Mouse (Mus musculus) lung, embryonic 16.5 days (tissue): Measurements from ENCODE around the gene Mia. TPM values are rescaled to one million over a fixed set of nuclear protein-coding genes. Genes with fewer than 3 reads are reported as not detected.
A peak's percentile ranks its signal among the peaks of the same experiment; 100 is the strongest.

Source experiments
- ATAC-seq: fragments of 200-750 bp; cut with Nextera tagmentation; 2 replicates; pipeline ENCODE4 v1.8.0; 2017; ENCODE audit warnings: low read depth, mild to moderate bottlenecking, moderate library complexity
- H3K27ac ChIP-seq: fragments of 300-500 bp; sonication (generic); 2 replicates; pipeline ENCODE4 v1.5.1; 2014; ENCODE audit warnings: mild to moderate bottlenecking, control low read depth, low read length
- H3K27me3 ChIP-seq: fragments of 300-500 bp; sonication (generic); 2 replicates; pipeline ENCODE4 v1.6.1; 2014; ENCODE audit warnings: low read depth, low read length, mixed read lengths; ENCODE audit not compliant: control insufficient read depth, insufficient read depth
- H3K36me3 ChIP-seq: fragments of 300-500 bp; sonication (generic); 2 replicates; pipeline ENCODE4 v1.6.1; 2014; ENCODE audit warnings: low read length; ENCODE audit not compliant: control insufficient read depth, insufficient read depth
- H3K4me1 ChIP-seq: fragments of 300-500 bp; sonication (generic); replicated peaks from 2 replicates; pipeline ENCODE4 v1.6.1; 2014; ENCODE audit warnings: low read length, mixed read lengths; ENCODE audit not compliant: control insufficient read depth, insufficient read depth
- H3K4me2 ChIP-seq: fragments of 300-500 bp; sonication (generic); 2 replicates; pipeline ENCODE4 v1.6.1; 2014; ENCODE audit warnings: low read depth, low read length, control low read depth
- H3K4me3 ChIP-seq: fragments of 300-500 bp; sonication (generic); 2 replicates; pipeline ENCODE4 v1.5.1; 2014; ENCODE audit warnings: mild to moderate bottlenecking, low read length, control low read depth
- H3K9ac ChIP-seq: fragments of 300-500 bp; sonication (generic); 2 replicates; pipeline ENCODE4 v1.6.1; 2014; ENCODE audit warnings: low read length, control low read depth
- H3K9me3 ChIP-seq: fragments of 300-500 bp; sonication (generic); 2 replicates; pipeline ENCODE4 v1.6.1; 2016; ENCODE audit warnings: low read length; ENCODE audit not compliant: control insufficient read depth
- WGBS: fragments of 180-500 bp; shearing (Covaris S2); extraction: QIAGEN DNeasy Blood & Tissue Kit; methylation state at CpG from one replicate; pipeline ENCODE4 v1.1.7; 2014; 5-methylcytosine and 5-hydroxymethylcytosine counted together
- polyA plus RNA-seq: library from polyadenylated mRNA; unstranded; fragments of >200 nt; fragmentation: Nextera tagmentation; extraction: Ambion mirVana; gene quantifications from 2 replicates; pipeline ENCODE4 v1.2.1, GENCODE M21; 2015

Gene Mia
- polyA plus RNA-seq, 1 experiment from 2014 or later = 170 TPM

DNA sequence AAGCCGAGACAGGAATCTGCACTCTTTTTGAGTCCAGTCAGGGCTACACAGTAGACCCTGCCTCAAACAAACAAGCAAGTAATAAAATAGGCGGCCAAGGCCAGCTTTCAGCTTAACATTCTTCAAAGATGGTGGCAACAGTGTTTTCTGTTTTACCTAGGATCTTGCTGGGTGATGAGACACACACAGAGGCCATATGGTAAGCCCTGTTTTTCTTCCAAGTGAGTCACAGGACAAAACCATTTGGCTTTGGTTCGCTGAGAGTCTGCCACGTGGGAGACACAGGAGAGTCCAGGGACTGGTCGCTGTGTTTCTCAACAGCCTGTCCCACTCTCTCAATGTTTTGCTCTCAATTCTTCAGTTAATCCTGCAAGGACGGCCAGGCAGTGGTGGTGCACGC, 37.6 kb upstream of the Mia start:
- no peak overlapping the region for H3K4me3 ChIP-seq
- no peaks in the 10 kb centered on the region for H3K4me1 ChIP-seq
- no peaks in the 10 kb centered on the region for H3K27me3 ChIP-seq
- no peak overlapping the region for H3K9ac ChIP-seq
- H3K36me3 ChIP-seq = peaks cover 2% of the 10 kb centered on the region
- no peaks in the 10 kb centered on the region for H3K9me3 ChIP-seq
- WGBS = 86% methylated on average over 7 of the region's 7 CpGs
- no peak for ATAC-seq
- H3K27ac ChIP-seq = no peak overlapping the region
- H3K4me2 ChIP-seq = no peak overlapping the region

DNA sequence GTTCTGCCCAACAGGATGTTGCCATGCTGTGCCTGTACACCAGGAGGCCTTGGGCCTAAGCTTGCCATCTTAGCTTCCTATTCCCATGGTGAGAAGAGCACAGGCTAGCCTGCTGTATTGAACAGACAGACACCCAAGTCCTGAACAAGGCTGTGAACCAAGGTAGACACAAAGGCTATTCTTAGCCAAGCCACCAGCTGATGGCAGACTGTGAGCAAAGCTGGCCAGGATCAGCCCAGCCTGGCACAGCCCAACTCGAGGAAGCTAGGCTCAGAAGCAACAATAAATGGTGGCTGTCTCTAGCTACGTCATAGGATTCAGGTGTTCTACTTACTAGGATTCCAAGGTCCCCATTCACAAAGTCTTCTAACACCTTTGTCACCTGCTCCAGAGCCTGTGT, 31.7 kb upstream of the Mia start:
- Histone ChIP-seq H3K4me3 (no peak overlapping the region), H3K27ac (no peak overlapping the region), H3K36me3 (peaks cover 19% of the 10 kb centered on the region), H3K4me1 (no peaks in the 10 kb centered on the region), H3K9me3 (no peaks in the 10 kb centered on the region), H3K9ac (no peak overlapping the region), H3K4me2 (no peak overlapping the region), H3K27me3 (no peaks in the 10 kb centered on the region)
- 83% methylated on average over 2 of the region's 2 CpGs for WGBS
- no peak for ATAC-seq

GRCm38 (mm10) chr7:27203730-27204449, 22.9 kb upstream of the Mia start:
- no peak for ATAC-seq
- 95% methylated on average over 8 of the region's 8 CpGs for WGBS
- no peaks in the 10 kb centered on the region for H3K27me3 ChIP-seq
- no peak overlapping the region for H3K27ac ChIP-seq
- peaks cover 9% of the 10 kb centered on the region for H3K36me3 ChIP-seq
- no peak overlapping the region for H3K4me2 ChIP-seq
- H3K4me3 ChIP-seq = no peak overlapping the region
- H3K4me1 ChIP-seq = no peaks in the 10 kb centered on the region
- H3K9ac ChIP-seq = no peak overlapping the region
- H3K9me3 ChIP-seq = no peaks in the 10 kb centered on the region

DNA sequence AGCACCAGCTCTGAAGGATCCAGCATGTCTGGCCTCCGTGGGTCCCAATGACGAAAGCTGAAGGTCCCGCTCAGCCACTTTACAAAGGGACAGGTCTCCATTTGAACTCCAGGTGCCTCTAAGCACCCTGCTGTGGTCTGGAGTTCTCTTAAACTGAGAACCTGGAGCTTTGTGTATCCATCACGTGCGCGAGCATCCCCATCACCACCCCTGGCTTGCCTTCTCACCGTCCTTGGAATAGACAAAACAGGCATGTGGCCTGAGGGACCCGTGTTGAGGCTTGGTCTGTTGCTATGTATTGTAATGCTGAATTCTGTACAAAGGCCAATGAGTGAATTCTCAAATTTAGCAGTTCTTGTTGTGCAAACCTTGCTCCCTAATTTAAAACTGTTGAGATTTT, 17.8 kb upstream of the Mia start:
- no peak for ATAC-seq
- Histone ChIP-seq H3K4me3 (no peak overlapping the region), H3K27ac (no peak overlapping the region), H3K36me3 (peaks cover 3% of the 10 kb centered on the region; the same call in 1 of the 2 replicates), H3K9ac (no peak overlapping the region), H3K4me2 (no peak overlapping the region), H3K4me1 (peaks cover 12% of the 10 kb centered on the region), H3K9me3 (no peaks in the 10 kb centered on the region), H3K27me3 (no peaks in the 10 kb centered on the region)
- WGBS = 88% methylated on average over 8 of the region's 8 CpGs

- Histone ChIP-seq H3K4me1 (peaks cover 15% of the 10 kb centered on the region), H3K4me3 (no peak overlapping the region), H3K9ac (no peak overlapping the region), H3K27me3 (no peaks in the 10 kb centered on the region), H3K9me3 (no peaks in the 10 kb centered on the region), H3K27ac (no peak overlapping the region), H3K36me3 (0 out of 2 replicates have a peak, but pooled peaks cover 4% of the 10 kb centered on the region), H3K4me2 (no peak overlapping the region)
- no peak for ATAC-seq
Observed at GRCm38 (mm10) chr7:27198355-27198754, 17.4 kb upstream of the Mia start.

- H3K36me3 ChIP-seq = peaks cover 10% of the 10 kb centered on the region
Observed at GRCm38 (mm10) chr7:27197634-27198033, 16.7 kb upstream of the Mia start.

DNA sequence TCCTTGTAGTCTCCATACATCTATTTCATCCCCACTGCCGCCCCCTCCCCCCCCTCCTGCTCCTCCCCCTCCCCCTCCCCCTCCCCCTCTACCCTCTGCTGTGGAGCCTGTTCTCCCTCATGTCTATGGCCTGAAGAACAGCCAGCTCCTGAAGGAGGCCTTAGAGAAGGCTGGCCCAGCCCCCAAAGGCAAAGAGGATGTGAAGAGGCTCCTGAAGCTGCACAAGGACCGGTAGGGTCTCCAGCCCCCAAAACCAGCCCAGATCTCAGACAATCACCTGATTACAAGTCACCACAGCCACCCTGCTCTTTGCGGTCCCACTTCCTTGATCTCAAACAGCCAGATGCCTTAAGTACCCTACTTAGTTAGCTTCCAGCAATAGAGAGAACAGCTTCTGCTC, 16.2 kb upstream of the Mia start:
- H3K36me3 ChIP-seq = peaks cover 15% of the 10 kb centered on the region
- ATAC-seq = no peak
- H3K4me1 ChIP-seq = peaks cover 15% of the 10 kb centered on the region
- H3K27me3 ChIP-seq = no peaks in the 10 kb centered on the region
- no peak overlapping the region for H3K4me2 ChIP-seq
- 80% methylated on average over 3 of the region's 3 CpGs for WGBS
- H3K4me3 ChIP-seq = no peak overlapping the region
- H3K27ac ChIP-seq = no peak overlapping the region
- no peak overlapping the region for H3K9ac ChIP-seq
- no peaks in the 10 kb centered on the region for H3K9me3 ChIP-seq

More at GRCm38 (mm10) chr7:27197634-27198033, 16.7 kb upstream of the Mia start:
- Histone ChIP-seq H3K27ac (no peak overlapping the region), H3K4me2 (no peak overlapping the region), H3K9me3 (no peaks in the 10 kb centered on the region), H3K27me3 (no peaks in the 10 kb centered on the region), H3K4me1 (peaks cover 15% of the 10 kb centered on the region), H3K4me3 (no peak overlapping the region), H3K9ac (no peak overlapping the region)
- no peak for ATAC-seq
- 89% methylated on average over 8 of the region's 8 CpGs for WGBS

- no peaks in the 10 kb centered on the region for H3K27me3 ChIP-seq
- WGBS = under 1% methylated on average over 64 of the region's 64 CpGs
- H3K36me3 ChIP-seq = peaks cover 26% of the 10 kb centered on the region
- H3K9me3 ChIP-seq = no peaks in the 10 kb centered on the region
- peak within 1 kb of the TSS; percentile 85 for H3K4me3 ChIP-seq
- H3K4me2 ChIP-seq = peak within 1 kb of the TSS; percentile 72
- H3K4me1 ChIP-seq = peaks cover 15% of the 10 kb centered on the region
- peak within 1 kb of the TSS; percentile 93 for H3K9ac ChIP-seq
- H3K27ac ChIP-seq = peak within 1 kb of the TSS; percentile 100
- peak; percentile 99 for ATAC-seq
Observed at GRCm38 (mm10) chr7:27195681-27196611, 15.0 kb upstream of the Mia start, which contains the start of the genes BC024978 and Snrpa. BC024978 (plus strand) TSS chr7:27195781. Snrpa (minus strand) TSS chr7:27196271.

DNA sequence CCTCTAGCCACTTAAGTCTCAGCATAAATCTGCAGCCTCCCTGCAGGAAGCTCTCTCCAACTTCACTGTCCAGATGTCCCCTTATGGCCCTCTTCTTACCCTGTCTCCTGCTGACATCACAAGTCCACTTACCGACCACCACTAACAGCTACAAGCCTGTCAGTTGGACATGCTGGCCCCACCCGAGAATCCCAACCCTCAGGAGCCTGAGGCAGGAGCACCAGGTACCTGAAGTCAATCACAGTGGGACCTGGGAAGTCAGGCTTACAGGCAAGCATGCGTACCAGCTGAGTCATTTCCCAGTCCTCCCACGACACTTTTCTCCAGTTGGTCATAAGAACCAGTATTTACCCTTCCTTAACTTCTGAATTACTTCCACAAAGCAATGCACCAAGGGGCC, 12.8 kb upstream of the Mia start:
- Histone ChIP-seq H3K9me3 (no peaks in the 10 kb centered on the region), H3K4me2 (no peak overlapping the region; the same call in 1 of the 2 replicates), H3K4me3 (no peak overlapping the region), H3K36me3 (peaks cover 49% of the 10 kb centered on the region), H3K9ac (peak overlapping the region; percentile 22; the same call in 1 of the 2 replicates), H3K27me3 (no peaks in the 10 kb centered on the region), H3K27ac (no peak overlapping the region), H3K4me1 (peaks cover 15% of the 10 kb centered on the region)
- ATAC-seq = no peak
- 74% methylated on average over 4 of the region's 4 CpGs for WGBS
